In genomic region chr17:4387616-4388015, GRCm38 (mm10) we compare ENCODE assay signal across 22 mouse cellular contexts.
DNase-seq lines count a peak whose midpoint lies in the region; ATAC-seq and TF ChIP-seq lines count a peak whose summit lies in the region.
"Had no signal": no experiment of that assay in that cellular context is flagged by ENCODE, and none has a peak within 500 bp of the region (broad histone marks: within the 10 kb centered on the region; RNA-seq: fewer than 3 reads in every experiment).

No protein-coding gene starts in this region.

- no peaks in the 10 kb centered on the region for H3K9me3 ChIP-seq in kidney, postnatal 0 days (replicated peaks; ENCODE audit: low read length)
- H3K9me3 ChIP-seq in forebrain, embryonic 10.5 days: no peaks in the 10 kb centered on the region
- H3K9me3 ChIP-seq: embryonic facial prominence, embryonic 13.5 days; embryonic facial prominence, embryonic 15.5 days; forebrain, embryonic 13.5 days; forebrain, embryonic 15.5 days had no signal

- ATAC-seq in kidney, postnatal 0 days (replicated peaks; ENCODE audit: low FRiP score, low read depth): no peak
- ATAC-seq: activated CD4-positive, CD25-positive, alpha-beta regulatory T cell, adult 4 months; forebrain, embryonic 13.5 days; forebrain, embryonic 15.5 days; forebrain, postnatal 0 days had no signal

- peak; percentile 54 for DNase-seq in adrenal gland, adult 2 months
- DNase-seq in adrenal gland, postnatal 25 days: no peak
- peak; percentile 6 for DNase-seq in kidney, postnatal 0 days (ENCODE audit: low spot score)
- DNase-seq in kidney, postnatal 10 days: no peak
- DNase-seq in adrenal gland, postnatal 10 days: peak; percentile 24
- peak; percentile 15 to 20 for DNase-seq in adrenal gland, postnatal 36 days
- no peak for DNase-seq in forebrain, embryonic 10.5 days (ENCODE audit: extremely low spot score, low spot score)
- no peak for DNase-seq in left cerebral cortex, adult 18-20 months (ENCODE audit: low spot score in 2 of 2)
- DNase-seq: cerebellum, adult 11 months; cerebellum, adult 18-20 months; cerebellum, adult 8-10 months; cerebellum, adult 9-11 months; cerebellum, postnatal 14 days; cerebellum, postnatal 36 days; embryo, embryonic 11 days; forebrain, postnatal 0 days had no signal

- no peak overlapping the region for H3K27ac ChIP-seq in kidney, postnatal 0 days
- H3K27ac ChIP-seq in forebrain, embryonic 10.5 days: no peak overlapping the region
- H3K27ac ChIP-seq: embryonic facial prominence, embryonic 13.5 days; embryonic facial prominence, embryonic 15.5 days; forebrain, embryonic 13.5 days; forebrain, embryonic 15.5 days had no signal

- H3K9ac ChIP-seq in kidney, postnatal 0 days (ENCODE audit: low read depth, low read length): no peak overlapping the region
- H3K9ac ChIP-seq: embryonic facial prominence, embryonic 13.5 days; embryonic facial prominence, embryonic 15.5 days; forebrain, embryonic 13.5 days; forebrain, embryonic 15.5 days; forebrain, postnatal 0 days had no signal

- no peaks in the 10 kb centered on the region for H3K4me1 ChIP-seq in kidney, postnatal 0 days (replicated peaks; ENCODE audit: insufficient read depth, low read length)
- no peaks in the 10 kb centered on the region for H3K4me1 ChIP-seq in forebrain, embryonic 10.5 days
- H3K4me1 ChIP-seq: embryonic facial prominence, embryonic 13.5 days; embryonic facial prominence, embryonic 15.5 days; forebrain, embryonic 13.5 days; forebrain, embryonic 15.5 days had no signal

- H3K27me3 ChIP-seq in kidney, postnatal 0 days (ENCODE audit: insufficient read depth, low read length): no peaks in the 10 kb centered on the region
- H3K27me3 ChIP-seq in forebrain, embryonic 10.5 days (ENCODE audit: poor library complexity, severe bottlenecking): no peaks in the 10 kb centered on the region
- H3K27me3 ChIP-seq: embryonic facial prominence, embryonic 13.5 days; embryonic facial prominence, embryonic 15.5 days; forebrain, embryonic 13.5 days; forebrain, embryonic 15.5 days had no signal

- 63% methylated on average over 4 of the region's 4 CpGs for WGBS in kidney, postnatal 0 days
- 69% methylated on average over 4 of the region's 4 CpGs for WGBS in forebrain, embryonic 10.5 days

- H3K4me2 ChIP-seq in kidney, postnatal 0 days (ENCODE audit: low read length): no peak overlapping the region
- H3K4me2 ChIP-seq: embryonic facial prominence, embryonic 13.5 days; embryonic facial prominence, embryonic 15.5 days; forebrain, embryonic 13.5 days; forebrain, embryonic 15.5 days had no signal

- H3K4me3 ChIP-seq in kidney, postnatal 0 days (replicated peaks; ENCODE audit: low read depth, low read length): no peak overlapping the region
- no peak overlapping the region for H3K4me3 ChIP-seq in forebrain, embryonic 10.5 days
- H3K4me3 ChIP-seq: embryonic facial prominence, embryonic 13.5 days; embryonic facial prominence, embryonic 15.5 days; erythroblast, embryonic 14.5 days; forebrain, embryonic 13.5 days; forebrain, embryonic 15.5 days had no signal

- no peaks in the 10 kb centered on the region for H3K36me3 ChIP-seq in kidney, postnatal 0 days (ENCODE audit: insufficient read depth, low read length)
- no peaks in the 10 kb centered on the region for H3K36me3 ChIP-seq in forebrain, embryonic 10.5 days (replicated peaks)
- H3K36me3 ChIP-seq: embryonic facial prominence, embryonic 13.5 days; embryonic facial prominence, embryonic 15.5 days; forebrain, embryonic 15.5 days had no signal

- no peak for TF ChIP-seq CTCF in kidney, postnatal 0 days (IDR thresholded peaks at IDR 0.05; ENCODE audit: low read depth)

Comparison
In these comparisons a context has a peak if more than half of its experiments do, and no peak if none do; other contexts are left out.
1. DNase-seq: peak in adrenal gland, adult 2 months (single experiment), kidney, postnatal 0 days (single experiment), adrenal gland, postnatal 10 days (single experiment) and adrenal gland, postnatal 36 days (2 of 2); none in adrenal gland, postnatal 25 days (single experiment), kidney, postnatal 10 days (single experiment), forebrain, embryonic 10.5 days (single experiment) and left cerebral cortex, adult 18-20 months (0 of 2).